Mouse (Mus musculus) neural tube, embryonic 15.5 days (tissue): ENCODE results near the gene Grb7. TPM values are rescaled to one million over a fixed set of nuclear protein-coding genes. Genes with fewer than 3 reads are reported as not detected.

Experiments
- ATAC-seq: fragments of 200-750 bp; cut with Nextera tagmentation; 2 replicates; pipeline ENCODE4 v1.8.0; 2017; ENCODE audit warnings: mild to moderate bottlenecking, moderate TSS enrichment, moderate library complexity; ENCODE audit not compliant: low FRiP score
- H3K27ac ChIP-seq: fragments of 300-500 bp; sonication (generic); replicated peaks from 2 replicates; pipeline ENCODE4 v1.5.1; 2015; ENCODE audit warnings: mild to moderate bottlenecking, inconsistent platforms
- H3K27me3 ChIP-seq: fragments of 300-500 bp; sonication (generic); replicated peaks from 2 replicates; pipeline ENCODE4 v1.6.1; 2015; ENCODE audit warnings: inconsistent platforms
- H3K36me3 ChIP-seq: fragments of 300-500 bp; sonication (generic); 2 replicates; pipeline ENCODE4 v1.6.1; 2015; ENCODE audit warnings: inconsistent platforms
- H3K4me1 ChIP-seq: fragments of 300-500 bp; sonication (generic); 2 replicates; pipeline ENCODE4 v1.6.1; 2015; ENCODE audit warnings: inconsistent platforms
- H3K4me2 ChIP-seq: fragments of 300-500 bp; sonication (generic); 2 replicates; pipeline ENCODE4 v1.6.1; 2015; ENCODE audit warnings: inconsistent platforms, mild to moderate bottlenecking, moderate library complexity
- H3K4me3 ChIP-seq: fragments of 300-500 bp; sonication (generic); replicated peaks from 2 replicates; pipeline ENCODE4 v1.5.1; 2015; ENCODE audit warnings: mild to moderate bottlenecking, inconsistent platforms
- H3K9ac ChIP-seq: fragments of 300-500 bp; sonication (generic); replicated peaks from 2 replicates; pipeline ENCODE4 v1.6.1; 2015; ENCODE audit warnings: mild to moderate bottlenecking, inconsistent platforms
- H3K9me3 ChIP-seq: fragments of 300-500 bp; sonication (generic); replicated peaks from 2 replicates; pipeline ENCODE4 v1.6.1; 2016; ENCODE audit warnings: inconsistent platforms
- WGBS: fragments of 180-500 bp; shearing (Covaris S2); methylation state at CpG from one replicate; pipeline ENCODE4 v1.1.7; 2015; ENCODE audit warnings: mixed read lengths; 5-methylcytosine and 5-hydroxymethylcytosine counted together
- polyA plus RNA-seq: library from polyadenylated mRNA; unstranded; fragments of >200 nt; fragmentation: Nextera tagmentation; extraction: Ambion mirVana; gene quantifications from 2 replicates; pipeline ENCODE4 v1.2.1, GENCODE M21; 2015

The Grb7 gene
- polyA plus RNA-seq, 1 experiment from 2014 or later = 1.1 TPM

GRCm38 (mm10) chr11:98473916-98474479 is 27.8 kb downstream of the Grb7 start:
- 61% methylated on average over 8 of the region's 8 CpGs for WGBS
- Histone ChIP-seq H3K4me2 (no peak overlapping the region), H3K4me3 (no peak overlapping the region), H3K9me3 (no peaks in the 10 kb centered on the region), H3K36me3 (no peaks in the 10 kb centered on the region), H3K4me1 (no peaks in the 10 kb centered on the region), H3K9ac (no peak overlapping the region), H3K27ac (no peak overlapping the region), H3K27me3 (no peaks in the 10 kb centered on the region)
- ATAC-seq = no peak

GRCm38 (mm10) chr11:98474967-98475366 is 28.8 kb downstream of the Grb7 start:
- 88% methylated on average over 11 of the region's 11 CpGs for WGBS

GRCm38 (mm10) chr11:98475630-98476433 is 29.6 kb downstream of the Grb7 start:
- ATAC-seq = no peak
- no peaks in the 10 kb centered on the region for H3K36me3 ChIP-seq
- H3K9me3 ChIP-seq = no peaks in the 10 kb centered on the region
- H3K27ac ChIP-seq = no peak overlapping the region
- H3K4me2 ChIP-seq = no peak overlapping the region
- H3K27me3 ChIP-seq = peaks cover 2% of the 10 kb centered on the region; the same call in 1 of the 2 replicates
- H3K4me1 ChIP-seq = no peaks in the 10 kb centered on the region
- no peak overlapping the region for H3K9ac ChIP-seq
- H3K4me3 ChIP-seq = no peak overlapping the region
- WGBS = 90% methylated on average over 9 of the region's 9 CpGs

More at GRCm38 (mm10) chr11:98474967-98475366, 28.8 kb downstream of the Grb7 start:
- Histone ChIP-seq H3K27me3 (peaks cover 2% of the 10 kb centered on the region; the same call in 1 of the 2 replicates), H3K4me3 (no peak overlapping the region), H3K4me2 (no peak overlapping the region), H3K36me3 (no peaks in the 10 kb centered on the region), H3K9me3 (no peaks in the 10 kb centered on the region), H3K27ac (no peak overlapping the region), H3K4me1 (no peaks in the 10 kb centered on the region), H3K9ac (no peak overlapping the region)
- ATAC-seq = no peak

DNA sequence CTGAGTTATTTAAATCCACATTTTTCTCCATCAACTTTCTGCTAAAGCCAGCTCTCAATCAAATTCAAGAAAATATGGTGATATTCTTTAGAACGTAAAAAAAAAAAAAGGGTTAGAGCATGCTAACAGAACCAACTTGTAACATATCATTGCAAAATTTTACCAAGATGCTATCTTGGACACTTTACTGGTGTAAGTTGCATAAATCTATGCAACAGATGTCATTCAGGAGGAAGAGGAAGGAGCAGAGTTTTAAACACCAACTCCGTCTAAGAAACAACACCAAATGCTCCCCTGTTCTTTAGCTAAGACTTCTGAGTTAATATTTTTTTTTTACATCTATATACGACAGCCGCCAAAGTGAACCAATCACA is 30.2 kb downstream of the Grb7 start:
- Histone ChIP-seq H3K9me3 (no peaks in the 10 kb centered on the region), H3K27ac (no peak overlapping the region), H3K4me3 (no peak overlapping the region), H3K27me3 (peaks cover 2% of the 10 kb centered on the region; the same call in 1 of the 2 replicates), H3K36me3 (no peaks in the 10 kb centered on the region), H3K4me2 (no peak overlapping the region), H3K9ac (no peak overlapping the region), H3K4me1 (no peaks in the 10 kb centered on the region)
- no peak for ATAC-seq
- 89% methylated on average over 4 of the region's 4 CpGs for WGBS

GRCm38 (mm10) chr11:98477011-98477701 is 31.0 kb downstream of the Grb7 start:
- no peaks in the 10 kb centered on the region for H3K4me1 ChIP-seq
- H3K9me3 ChIP-seq = no peaks in the 10 kb centered on the region
- H3K4me2 ChIP-seq = no peak overlapping the region
- H3K27ac ChIP-seq = no peak overlapping the region
- ATAC-seq = no peak
- H3K36me3 ChIP-seq = no peaks in the 10 kb centered on the region
- peaks cover 2% of the 10 kb centered on the region; the same call in 1 of the 2 replicates for H3K27me3 ChIP-seq
- no peak overlapping the region for H3K9ac ChIP-seq
- no peak overlapping the region for H3K4me3 ChIP-seq
- 64% methylated on average over 14 of the region's 14 CpGs for WGBS

DNA sequence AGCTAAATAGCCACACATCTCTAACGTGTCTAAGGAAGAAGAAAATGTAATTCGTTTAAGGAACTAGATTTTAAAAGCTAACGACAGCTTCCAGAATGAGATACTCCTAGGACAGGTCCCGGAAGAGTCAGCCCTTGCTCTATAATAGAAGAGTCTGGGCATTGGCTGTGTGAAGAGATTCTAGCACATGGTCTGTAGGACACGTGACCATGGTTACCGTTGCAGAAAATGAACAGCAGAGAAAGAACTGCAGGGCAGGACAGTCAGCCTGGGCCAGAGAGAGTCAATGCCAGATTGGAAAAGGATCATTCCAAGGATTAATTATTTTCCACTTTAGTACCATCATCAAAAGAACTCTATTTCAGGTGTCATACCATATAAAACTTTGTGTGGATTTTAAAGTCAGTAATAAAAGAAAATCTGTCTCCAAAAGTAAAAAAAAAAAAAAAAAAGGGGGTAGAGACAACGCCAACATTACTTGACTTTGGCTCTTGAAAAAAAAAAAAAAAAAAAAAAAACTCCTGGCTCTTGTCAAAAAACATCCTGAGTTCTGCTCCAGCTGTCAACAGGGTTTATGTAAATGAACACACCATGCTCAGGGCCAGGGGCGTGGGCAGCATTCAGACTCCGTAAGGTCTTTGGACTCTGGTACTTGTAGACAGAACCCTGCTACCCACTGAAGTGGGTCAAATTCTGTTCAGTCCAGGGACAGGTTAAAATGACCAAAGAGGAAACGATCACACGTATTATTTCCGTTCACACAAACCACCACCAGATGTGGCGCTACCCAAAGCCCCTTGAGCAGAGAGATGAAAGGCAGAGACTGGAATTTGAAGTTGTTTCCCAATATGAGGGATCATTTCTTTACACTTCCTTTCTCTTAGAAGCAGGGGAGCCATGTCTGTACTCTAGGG is 33.1 kb downstream of the Grb7 start:
- H3K9ac ChIP-seq = no peak overlapping the region
- 85% methylated on average over 13 of the region's 13 CpGs for WGBS
- H3K4me2 ChIP-seq = no peak overlapping the region
- peaks cover 7% of the 10 kb centered on the region for H3K27me3 ChIP-seq
- no peaks in the 10 kb centered on the region for H3K4me1 ChIP-seq
- no peak overlapping the region for H3K4me3 ChIP-seq
- H3K9me3 ChIP-seq = no peaks in the 10 kb centered on the region
- no peaks in the 10 kb centered on the region for H3K36me3 ChIP-seq
- ATAC-seq = no peak
- no peak overlapping the region for H3K27ac ChIP-seq

- H3K4me3 ChIP-seq = no peak overlapping the region
- no peaks in the 10 kb centered on the region for H3K9me3 ChIP-seq
- H3K9ac ChIP-seq = no peak overlapping the region
- H3K27me3 ChIP-seq = peaks cover 7% of the 10 kb centered on the region
- no peaks in the 10 kb centered on the region for H3K36me3 ChIP-seq
- no peak overlapping the region for H3K27ac ChIP-seq
- no peak for ATAC-seq
- H3K4me1 ChIP-seq = no peaks in the 10 kb centered on the region
- H3K4me2 ChIP-seq = no peak overlapping the region
- WGBS = 87% methylated on average over 12 of the region's 12 CpGs
These were observed 33.8 kb downstream of the Grb7 start for GRCm38 (mm10) chr11:98479940-98480497.

- no peaks in the 10 kb centered on the region for H3K36me3 ChIP-seq
- H3K4me1 ChIP-seq = no peaks in the 10 kb centered on the region
- H3K4me3 ChIP-seq = no peak overlapping the region
- H3K4me2 ChIP-seq = no peak overlapping the region
- H3K9ac ChIP-seq = no peak overlapping the region
- H3K27ac ChIP-seq = no peak overlapping the region
- no peak for ATAC-seq
- 69% methylated on average over 6 of the region's 6 CpGs for WGBS
- H3K27me3 ChIP-seq = peaks cover 7% of the 10 kb centered on the region
- H3K9me3 ChIP-seq = no peaks in the 10 kb centered on the region
These were observed 35.0 kb downstream of the Grb7 start for GRCm38 (mm10) chr11:98481231-98481630.

DNA sequence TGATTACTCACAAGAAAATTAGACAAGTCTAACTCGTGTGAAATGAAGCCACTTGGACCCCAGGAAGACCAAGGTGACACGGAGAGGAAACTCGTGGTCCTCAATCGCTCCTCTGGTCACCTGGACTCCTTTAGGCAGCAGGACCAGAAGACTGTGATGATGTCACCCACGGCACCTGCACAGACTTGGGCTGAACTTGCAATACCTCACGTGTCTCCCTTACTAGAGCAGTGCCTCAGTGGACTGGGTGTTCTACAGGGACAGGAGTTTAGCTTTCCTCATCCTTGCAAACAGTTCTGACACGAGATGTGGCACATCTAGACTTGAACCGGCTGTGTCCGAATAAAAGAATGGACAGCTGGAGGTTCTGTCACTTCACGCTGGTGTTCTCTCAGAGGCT is 35.9 kb downstream of the Grb7 start:
- no peak for ATAC-seq
- WGBS = 86% methylated on average over 10 of the region's 10 CpGs
- no peaks in the 10 kb centered on the region for H3K36me3 ChIP-seq

DNA sequence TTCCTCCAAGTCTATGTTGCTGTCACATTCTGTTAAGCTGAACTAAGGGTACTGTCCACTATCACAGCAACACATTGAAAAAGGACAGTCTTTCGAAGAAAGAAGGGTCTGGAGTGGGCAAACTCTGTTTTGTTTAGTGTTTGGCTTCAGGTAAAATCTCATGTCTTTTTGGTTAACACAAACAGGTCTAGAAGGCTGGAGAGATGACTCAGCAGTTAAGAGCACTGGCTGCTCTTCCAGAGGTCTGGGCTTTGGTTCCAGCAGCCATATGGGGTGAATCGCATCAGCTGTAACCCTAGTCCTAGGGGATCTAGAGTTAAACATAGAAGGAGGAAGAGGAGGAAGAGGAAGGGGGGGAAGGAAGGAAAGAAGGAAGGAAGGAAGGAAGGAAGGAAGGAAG is 39.6 kb downstream of the Grb7 start:
- H3K4me1 ChIP-seq = peaks cover 6% of the 10 kb centered on the region; the same call in 1 of the 2 replicates
- peaks cover 9% of the 10 kb centered on the region for H3K27me3 ChIP-seq
- no peaks in the 10 kb centered on the region for H3K36me3 ChIP-seq
- H3K27ac ChIP-seq = no peak overlapping the region
- WGBS = 90% methylated on average over 2 of the region's 2 CpGs
- no peak overlapping the region for H3K4me2 ChIP-seq
- ATAC-seq = no peak
- H3K4me3 ChIP-seq = no peak overlapping the region
- H3K9me3 ChIP-seq = no peaks in the 10 kb centered on the region
- no peak overlapping the region for H3K9ac ChIP-seq

More for the DNA sequence above, 35.9 kb downstream of the Grb7 start:
- no peak overlapping the region for H3K9ac ChIP-seq
- no peaks in the 10 kb centered on the region for H3K9me3 ChIP-seq
- H3K27me3 ChIP-seq = peaks cover 7% of the 10 kb centered on the region
- H3K4me3 ChIP-seq = no peak overlapping the region
- no peak overlapping the region for H3K4me2 ChIP-seq
- no peak overlapping the region for H3K27ac ChIP-seq
- H3K4me1 ChIP-seq = no peaks in the 10 kb centered on the region

DNA sequence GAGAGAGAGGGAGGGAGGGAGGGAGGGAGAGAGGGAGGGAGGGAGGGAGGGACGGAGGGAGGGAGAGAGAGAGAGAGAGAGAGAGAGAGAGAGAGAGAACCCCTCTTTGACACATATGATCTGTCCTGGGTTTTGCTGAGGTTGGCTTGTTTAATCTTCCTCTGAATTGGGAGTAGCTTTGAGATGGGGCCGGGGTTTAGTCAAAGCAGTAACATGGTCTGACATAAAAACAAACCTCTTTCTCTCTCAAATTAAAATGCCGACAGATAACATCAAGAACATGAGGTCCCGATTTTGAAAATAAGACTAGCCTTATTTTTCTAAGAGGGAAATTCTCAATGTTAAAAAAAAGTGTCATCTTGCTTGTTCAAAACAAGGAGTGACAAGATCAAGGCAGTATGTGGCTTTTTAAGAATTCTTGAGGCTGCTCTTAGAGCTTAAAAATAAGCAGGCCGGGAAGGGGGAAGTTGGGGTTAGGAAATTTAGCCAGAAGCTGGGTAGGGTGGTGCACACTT is 41.4 kb downstream of the Grb7 start:
- Histone ChIP-seq H3K27ac (no peak overlapping the region), H3K4me2 (no peak overlapping the region), H3K9ac (no peak overlapping the region), H3K36me3 (no peaks in the 10 kb centered on the region), H3K27me3 (peaks cover 7% of the 10 kb centered on the region), H3K4me3 (no peak overlapping the region), H3K4me1 (peaks cover 6% of the 10 kb centered on the region; the same call in 1 of the 2 replicates), H3K9me3 (no peaks in the 10 kb centered on the region)
- WGBS = 78% methylated on average over 5 of the region's 5 CpGs
- no peak for ATAC-seq
